Mouse (Mus musculus) heart, embryonic 13.5 days (tissue): Measurements from ENCODE around the gene Ttc5. TPM values are rescaled to one million over a fixed set of nuclear protein-coding genes. Genes with fewer than 3 reads are reported as not detected.

ENCODE experiments used
- ATAC-seq: fragments of 200-750 bp; cut with Nextera tagmentation; 2 replicates; pipeline ENCODE4 v1.8.0; 2017; ENCODE audit warnings: moderate TSS enrichment; ENCODE audit not compliant: insufficient number of reproducible peaks, low FRiP score, low TSS enrichment; ENCODE audit errors: extremely low read depth
- H3K27ac ChIP-seq: fragments of 300-500 bp; sonication (generic); replicated peaks from 2 replicates; pipeline ENCODE4 v1.5.1; 2015; ENCODE audit warnings: moderate library complexity, mild to moderate bottlenecking, inconsistent platforms
- H3K27me3 ChIP-seq: fragments of 300-500 bp; sonication (generic); replicated peaks from 2 replicates; pipeline ENCODE4 v1.6.1; 2015; ENCODE audit warnings: mild to moderate bottlenecking, inconsistent platforms
- H3K36me3 ChIP-seq: fragments of 300-500 bp; sonication (generic); 2 replicates; pipeline ENCODE4 v1.6.1; 2015; ENCODE audit warnings: mild to moderate bottlenecking, inconsistent platforms
- H3K4me1 ChIP-seq: fragments of 300-500 bp; sonication (generic); 2 replicates; pipeline ENCODE4 v1.6.1; 2015; ENCODE audit warnings: inconsistent platforms
- H3K4me2 ChIP-seq: fragments of 300-500 bp; sonication (generic); 2 replicates; pipeline ENCODE4 v1.6.1; 2015; ENCODE audit warnings: inconsistent platforms, mild to moderate bottlenecking, moderate library complexity
- H3K4me3 ChIP-seq: fragments of 300-500 bp; sonication (generic); 2 replicates; pipeline ENCODE4 v1.5.1; 2015; ENCODE audit warnings: moderate library complexity, mild to moderate bottlenecking, inconsistent platforms
- H3K9ac ChIP-seq: fragments of 300-500 bp; sonication (generic); 2 replicates; pipeline ENCODE4 v1.6.1; 2015; ENCODE audit warnings: inconsistent platforms, mild to moderate bottlenecking, moderate library complexity
- H3K9me3 ChIP-seq: fragments of 300-500 bp; sonication (generic); 2 replicates; pipeline ENCODE4 v1.6.1; 2016; ENCODE audit warnings: inconsistent platforms
- WGBS: fragments of 180-500 bp; shearing (Covaris S2); methylation state at CpG from one replicate; pipeline ENCODE4 v1.1.7; 2015; ENCODE audit warnings: mixed read lengths; 5-methylcytosine and 5-hydroxymethylcytosine counted together
- polyA plus RNA-seq: library from polyadenylated mRNA; unstranded; fragments of >200 nt; fragmentation: Nextera tagmentation; extraction: Ambion mirVana; gene quantifications from 2 replicates; pipeline ENCODE4 v1.2.1, GENCODE M21; 2015

The Ttc5 gene
- polyA plus RNA-seq, 1 experiment from 2014 or later, result 48.8 TPM

- no peak overlapping the region for H3K4me3 ChIP-seq
- no peak overlapping the region for H3K9ac ChIP-seq
- H3K27ac ChIP-seq, result no peak overlapping the region
- H3K4me2 ChIP-seq, result no peak overlapping the region
- 55% methylated on average over 4 of the region's 4 CpGs for WGBS
- no peaks in the 10 kb centered on the region for H3K27me3 ChIP-seq
- no peaks in the 10 kb centered on the region for H3K36me3 ChIP-seq
- H3K9me3 ChIP-seq, result no peaks in the 10 kb centered on the region
- no peak for ATAC-seq
- peaks cover 6% of the 10 kb centered on the region for H3K4me1 ChIP-seq
These were observed 17.7 kb upstream of the Ttc5 start for GRCm38 (mm10) chr14:50802843-50803562.

GRCm38 (mm10) chr14:50802441-50802840 is 17.1 kb upstream of the Ttc5 start:
- Histone ChIP-seq H3K36me3 (no peaks in the 10 kb centered on the region), H3K4me3 (no peak overlapping the region), H3K4me2 (no peak overlapping the region), H3K9me3 (no peaks in the 10 kb centered on the region), H3K4me1 (peaks cover 6% of the 10 kb centered on the region), H3K9ac (no peak overlapping the region), H3K27me3 (no peaks in the 10 kb centered on the region), H3K27ac (no peak overlapping the region)
- 74% methylated on average over 6 of the region's 6 CpGs for WGBS
- ATAC-seq, result no peak

DNA sequence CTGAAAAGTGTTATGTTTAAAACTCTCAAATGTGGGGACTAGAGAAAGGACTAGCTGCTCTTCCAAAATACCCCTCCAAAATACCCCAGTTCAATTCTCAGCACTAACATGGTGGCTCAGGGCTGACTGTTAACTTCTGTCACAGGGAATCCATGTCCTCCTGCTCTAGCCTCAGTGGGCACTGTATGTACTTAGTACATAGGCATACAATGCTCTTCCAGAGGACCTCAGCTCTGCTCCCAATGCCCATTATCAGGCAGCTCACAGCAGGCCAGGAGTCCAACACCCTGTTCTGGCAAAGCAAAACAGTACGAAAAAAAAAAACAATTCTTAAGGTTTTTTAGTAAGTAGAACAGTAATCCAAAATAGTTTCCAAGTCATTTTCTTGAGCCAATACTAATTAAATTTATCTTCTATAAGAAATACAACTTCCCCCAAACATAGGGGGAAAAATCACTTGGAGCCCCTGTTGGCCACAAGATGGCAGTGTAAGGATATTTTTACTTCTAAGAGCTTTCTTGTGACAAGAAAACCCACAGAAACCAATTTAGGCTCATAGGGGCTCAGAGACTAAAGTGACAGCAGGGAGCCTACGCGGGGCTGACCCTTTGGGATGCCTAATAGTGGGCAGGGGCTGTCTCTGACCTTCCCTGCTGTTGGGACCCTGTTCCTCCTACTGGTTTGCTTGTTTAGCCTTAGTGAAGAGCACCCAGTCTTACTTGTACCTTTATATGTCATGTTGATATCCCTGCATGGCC is 14.4 kb upstream of the Ttc5 start:
- Histone ChIP-seq H3K4me1 (peaks cover 3% of the 10 kb centered on the region), H3K4me2 (no peak overlapping the region), H3K27me3 (no peaks in the 10 kb centered on the region), H3K36me3 (no peaks in the 10 kb centered on the region), H3K9ac (0 out of 2 replicates have a peak overlapping the region, but pooled peaks have one; percentile 56), H3K4me3 (no peak overlapping the region), H3K9me3 (no peaks in the 10 kb centered on the region), H3K27ac (no peak overlapping the region)
- ATAC-seq, result no peak
- 3% methylated on average over 3 of the region's 3 CpGs for WGBS

DNA sequence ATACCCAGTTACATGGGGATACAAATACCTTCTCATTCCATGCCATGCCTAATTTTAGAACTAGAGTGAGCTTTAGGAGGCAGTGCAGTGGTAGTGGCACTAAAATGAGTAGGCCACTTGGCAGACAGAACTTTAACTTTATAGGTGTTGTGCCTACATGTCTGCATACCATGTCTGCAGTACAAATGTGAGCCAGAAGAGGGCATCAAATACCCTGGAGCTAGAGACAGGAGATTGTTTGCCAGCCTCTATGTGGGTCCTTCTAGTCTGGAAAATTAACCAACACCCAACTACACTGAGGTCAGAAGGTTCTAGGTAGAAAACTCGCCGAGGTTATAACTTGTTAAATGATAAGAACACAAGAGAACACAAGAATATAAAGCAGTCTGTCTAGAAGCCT is 13.2 kb upstream of the Ttc5 start:
- no peak overlapping the region for H3K27ac ChIP-seq
- H3K4me2 ChIP-seq, result no peak overlapping the region
- no peak overlapping the region for H3K4me3 ChIP-seq
- peaks cover 3% of the 10 kb centered on the region for H3K4me1 ChIP-seq
- no peak overlapping the region for H3K9ac ChIP-seq
- H3K9me3 ChIP-seq, result no peaks in the 10 kb centered on the region
- H3K27me3 ChIP-seq, result no peaks in the 10 kb centered on the region
- H3K36me3 ChIP-seq, result no peaks in the 10 kb centered on the region
- no peak for ATAC-seq
- 45% methylated on average over 2 of the region's 2 CpGs for WGBS

- Histone ChIP-seq H3K4me3 (no peak overlapping the region), H3K36me3 (no peaks in the 10 kb centered on the region), H3K27ac (no peak overlapping the region), H3K4me2 (no peak overlapping the region), H3K9ac (no peak overlapping the region), H3K9me3 (no peaks in the 10 kb centered on the region), H3K4me1 (peaks cover 3% of the 10 kb centered on the region), H3K27me3 (no peaks in the 10 kb centered on the region)
- no peak for ATAC-seq
- WGBS, result 71% methylated on average over 1 of the region's 1 CpGs
These were observed 11.1 kb upstream of the Ttc5 start for GRCm38 (mm10) chr14:50796464-50796863.

DNA sequence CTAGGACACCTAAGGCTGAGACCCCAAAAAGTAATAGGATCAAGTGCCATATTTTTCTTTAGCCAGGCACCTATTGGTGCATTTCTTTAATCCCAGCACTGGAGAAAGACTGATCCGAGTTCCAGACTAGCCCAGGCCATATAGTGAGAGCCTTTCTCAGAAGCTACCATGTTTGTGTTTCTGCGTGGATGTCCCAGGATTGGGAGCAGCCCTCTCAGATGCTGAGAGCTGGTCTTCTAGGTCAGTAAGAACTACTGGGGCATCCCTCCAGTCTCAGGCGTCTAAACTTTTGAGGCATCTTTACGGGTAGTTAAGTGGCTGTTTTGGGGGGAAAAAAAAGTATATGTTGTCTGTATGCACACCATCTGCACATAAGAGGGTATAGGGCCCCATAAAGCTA is 10.6 kb upstream of the Ttc5 start:
- H3K27ac ChIP-seq, result no peak overlapping the region
- no peak overlapping the region for H3K4me2 ChIP-seq
- no peak overlapping the region for H3K9ac ChIP-seq
- no peaks in the 10 kb centered on the region for H3K9me3 ChIP-seq
- no peaks in the 10 kb centered on the region for H3K27me3 ChIP-seq
- peaks cover 3% of the 10 kb centered on the region for H3K4me1 ChIP-seq
- ATAC-seq, result no peak
- no peak overlapping the region for H3K4me3 ChIP-seq
- H3K36me3 ChIP-seq, result no peaks in the 10 kb centered on the region
- 82% methylated on average over 4 of the region's 4 CpGs for WGBS

DNA sequence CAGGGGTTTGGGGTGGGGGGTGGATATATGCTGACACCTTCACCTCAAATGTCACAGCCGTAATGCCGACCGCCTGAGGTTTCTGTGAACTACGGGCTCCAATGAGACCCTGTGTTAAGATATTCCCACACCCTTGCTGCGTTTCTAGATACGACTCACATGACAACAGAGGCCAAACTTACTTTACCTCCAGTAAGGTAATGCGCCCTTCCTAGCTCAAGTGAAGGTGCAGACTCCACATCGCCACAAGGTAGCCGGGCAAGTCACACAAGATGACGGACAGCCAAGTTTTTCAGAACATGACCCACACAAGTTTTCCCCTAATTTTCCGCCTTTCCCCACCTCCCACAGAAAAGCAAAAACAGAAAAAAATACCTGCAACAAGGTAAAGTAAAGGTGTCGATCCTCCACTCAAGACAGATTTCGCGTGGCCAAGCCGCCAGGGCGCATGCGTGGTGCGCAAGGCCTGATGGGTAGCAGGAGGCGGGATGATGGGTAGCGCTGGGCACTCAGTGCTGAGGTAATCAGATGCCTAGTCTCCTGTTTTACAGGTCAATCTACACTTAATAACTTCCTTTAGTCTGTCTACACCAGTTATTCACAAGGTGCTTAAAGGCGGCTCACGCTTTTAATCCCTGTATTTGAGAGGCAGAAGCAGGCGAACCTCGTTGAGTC is 10.1 kb upstream of the Ttc5 start:
- WGBS, result 86% methylated on average over 24 of the region's 24 CpGs
- Histone ChIP-seq H3K9me3 (no peaks in the 10 kb centered on the region), H3K4me2 (no peak overlapping the region), H3K4me3 (no peak overlapping the region), H3K36me3 (no peaks in the 10 kb centered on the region), H3K4me1 (peaks cover 3% of the 10 kb centered on the region), H3K27me3 (no peaks in the 10 kb centered on the region), H3K27ac (no peak overlapping the region), H3K9ac (no peak overlapping the region)
- no peak for ATAC-seq

DNA sequence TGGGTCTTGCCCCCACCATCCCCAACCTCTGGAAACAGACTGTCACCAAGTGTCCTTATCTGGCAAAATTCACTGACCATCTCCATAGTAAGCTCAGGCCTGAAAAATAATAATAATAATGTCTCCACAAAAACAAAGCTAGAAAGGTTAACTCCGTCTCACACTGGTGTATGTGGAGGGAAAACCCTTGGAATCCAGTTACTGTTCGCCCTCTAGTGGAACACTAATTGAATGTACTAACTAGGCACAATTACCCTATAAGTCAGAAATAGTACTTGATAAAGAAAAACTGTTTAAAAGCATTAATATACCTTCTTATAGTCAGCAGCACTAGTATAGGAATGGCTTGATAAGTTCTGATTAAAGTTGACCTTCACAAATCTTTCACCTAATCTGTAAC is 2.8 kb upstream of the Ttc5 start:
- no peak for ATAC-seq
- H3K9ac ChIP-seq, result no peak overlapping the region
- no peak overlapping the region for H3K4me3 ChIP-seq
- no peak overlapping the region for H3K27ac ChIP-seq
- H3K27me3 ChIP-seq, result no peaks in the 10 kb centered on the region
- no peak overlapping the region for H3K4me2 ChIP-seq
- no peaks in the 10 kb centered on the region for H3K9me3 ChIP-seq
- H3K4me1 ChIP-seq, result peaks cover 7% of the 10 kb centered on the region
- WGBS, result 7% methylated on average over 2 of the region's 2 CpGs
- H3K36me3 ChIP-seq, result no peaks in the 10 kb centered on the region

DNA sequence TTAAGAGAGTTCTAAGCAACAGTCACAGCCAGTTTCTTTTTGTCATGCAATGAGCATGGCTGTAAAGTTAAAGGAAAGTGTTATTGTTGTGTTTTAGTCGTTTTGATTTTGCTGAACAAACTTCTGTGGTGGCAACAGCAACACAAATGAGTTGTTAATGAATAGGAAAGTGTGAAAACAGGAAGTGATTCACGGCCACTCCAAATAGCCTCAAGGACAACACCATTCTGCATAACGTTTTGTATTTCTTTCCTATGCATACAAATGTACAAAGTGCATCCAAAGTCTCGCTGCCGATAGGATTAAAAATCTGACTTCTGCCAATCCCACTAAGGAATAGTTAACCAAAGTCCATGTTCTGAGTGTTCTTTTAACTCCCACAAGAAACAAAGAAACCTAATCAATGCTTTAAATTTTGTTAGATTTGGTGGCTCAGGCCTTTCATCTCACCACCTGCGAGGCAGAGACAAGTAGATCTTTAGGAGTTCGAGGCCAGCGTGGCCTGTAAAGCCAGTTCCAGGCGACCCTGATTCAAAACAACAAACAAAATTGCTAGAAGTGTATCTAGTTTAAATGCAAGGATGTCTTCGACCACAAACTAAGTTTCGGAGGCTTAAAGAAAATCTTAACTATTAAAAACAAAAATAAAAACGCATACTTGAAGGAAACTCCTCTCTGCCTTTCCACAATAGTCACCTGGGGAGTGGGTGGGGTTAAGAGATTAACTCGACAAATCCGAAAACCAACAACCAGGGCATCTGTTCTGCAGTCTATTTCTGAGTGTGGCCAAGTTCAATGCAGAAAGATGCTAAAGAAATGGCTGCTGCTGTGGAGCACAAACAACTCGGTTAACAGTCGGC is 698 bp downstream of the Ttc5 start:
- Histone ChIP-seq H3K4me2 (peak overlapping the region; percentile 80), H3K4me1 (peaks cover 7% of the 10 kb centered on the region), H3K4me3 (peak overlapping the region; percentile 77), H3K36me3 (peaks cover 22% of the 10 kb centered on the region), H3K9me3 (0 out of 2 replicates have a peak, but pooled peaks cover 2% of the 10 kb centered on the region), H3K27me3 (no peaks in the 10 kb centered on the region), H3K27ac (peak overlapping the region; percentile 36; the same call in 1 of the 2 replicates), H3K9ac (peak overlapping the region; percentile 89)
- no peak for ATAC-seq
- WGBS, result 25% methylated on average over 16 of the region's 16 CpGs

DNA sequence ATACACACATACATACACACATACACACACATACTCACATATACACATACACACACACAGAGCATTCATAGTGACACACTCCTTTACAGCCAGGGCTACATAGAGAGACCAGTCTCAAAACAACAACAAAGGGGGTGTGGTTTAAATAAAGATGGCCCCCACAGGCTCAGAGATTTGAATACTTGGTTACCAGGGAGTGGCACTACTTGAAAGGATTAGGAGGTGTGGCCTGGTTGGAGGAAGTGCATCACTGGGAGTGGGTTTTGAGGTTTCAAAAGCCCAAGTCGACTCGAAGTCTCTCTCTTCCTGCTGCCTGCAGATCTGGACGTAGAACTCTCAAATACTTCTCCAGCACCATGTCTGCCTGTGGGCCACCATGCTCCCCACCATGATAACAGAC is 3.2 kb downstream of the Ttc5 start:
- Histone ChIP-seq H3K36me3 (peaks cover 38% of the 10 kb centered on the region), H3K4me3 (no peak overlapping the region), H3K9me3 (0 out of 2 replicates have a peak, but pooled peaks cover 2% of the 10 kb centered on the region), H3K4me1 (peaks cover 7% of the 10 kb centered on the region), H3K27ac (no peak overlapping the region), H3K27me3 (no peaks in the 10 kb centered on the region), H3K9ac (no peak overlapping the region), H3K4me2 (no peak overlapping the region)
- no peak for ATAC-seq
- 88% methylated on average over 3 of the region's 3 CpGs for WGBS

DNA sequence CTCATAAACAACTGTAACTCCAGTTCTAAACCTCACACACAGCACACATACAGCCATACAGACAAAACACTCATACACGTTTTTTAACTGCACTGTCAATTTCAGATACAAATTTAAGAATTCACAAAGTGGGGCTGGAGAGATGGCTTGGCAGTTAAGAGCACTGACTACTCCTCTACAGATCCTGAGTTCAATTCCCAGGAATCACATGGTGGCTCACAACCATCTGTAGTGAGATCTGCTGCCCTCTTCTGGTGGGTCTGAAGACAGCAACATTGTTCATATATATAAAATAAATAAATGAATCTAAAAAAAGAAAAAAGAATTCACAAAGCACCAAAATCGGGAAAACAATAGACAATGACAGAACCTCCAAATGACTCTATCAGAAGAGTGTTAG is 14.0 kb downstream of the Ttc5 start:
- no peak overlapping the region for H3K9ac ChIP-seq
- no peak overlapping the region for H3K4me3 ChIP-seq
- no peak overlapping the region for H3K27ac ChIP-seq
- WGBS, result 76% methylated on average over 2 of the region's 2 CpGs
- no peak for ATAC-seq
- no peaks in the 10 kb centered on the region for H3K9me3 ChIP-seq
- no peaks in the 10 kb centered on the region for H3K4me1 ChIP-seq
- no peaks in the 10 kb centered on the region for H3K27me3 ChIP-seq
- peaks cover 87% of the 10 kb centered on the region for H3K36me3 ChIP-seq
- no peak overlapping the region for H3K4me2 ChIP-seq
